Mouse (Mus musculus) brain, embryonic 14.5 days (tissue): Measurements from ENCODE around the gene Mark2.

Experiments used
- CTCF ChIP-seq: fragments of 200-500 bp; IDR thresholded peaks from 2 replicates; pipeline ENCODE4 v1.5.1; 2012; ENCODE audit warnings: inconsistent platforms, mild to moderate bottlenecking, moderate library complexity, borderline replicate concordance; ENCODE audit not compliant: insufficient read depth, insufficient read length; ENCODE audit errors: extremely low read depth
- POLR2A ChIP-seq: fragments of 200-500 bp; IDR thresholded peaks from 2 replicates; pipeline ENCODE4 v1.6.1; 2012; ENCODE audit warnings: mild to moderate bottlenecking, inconsistent platforms, borderline replicate concordance; ENCODE audit not compliant: poor library complexity, insufficient read depth, insufficient read length, severe bottlenecking; ENCODE audit errors: extremely low read depth

- no peak for TF ChIP-seq POLR2A
- TF ChIP-seq CTCF, result no peak
Measured at GRCm38 (mm10) chr19:7300078-7300477, 41.6 kb downstream of the Mark2 start.
